Mouse (Mus musculus) heart, postnatal 10 days (tissue): ENCODE results near the gene Sertm1. TPM values are rescaled to one million over a fixed set of nuclear protein-coding genes. Genes with fewer than 3 reads are reported as not detected.
A peak's percentile ranks its signal among the peaks of the same experiment; 100 is the strongest.

Experiments
- DNase-seq, 2 experiments: peaks; one replicate each; pipeline ENCODE4 v3.0.0; 2021
- intact Hi-C: fragments of 180-260 bp; cut with DNase I; formaldehyde crosslinking; loops from one replicate; pipeline ENCODE4 v1.15.1; 2025
- total RNA-seq, 2 experiments: library from RNA; stranded (reverse); gene quantifications; 2 replicates each; pipeline ENCODE4 v1.2.3; 2021

Sertm1 gene
- under 1 TPM; 0.14 to 0.35 TPM for total RNA-seq

- intact Hi-C loops: no loop called here
- DNase-seq: peak; percentile 24 to 25
Measured at GRCm38 (mm10) chr3:54915643-54916071, at the start of gene Sertm1. Gene Sertm1, minus strand, starts transcription at chr3:54915887.

GRCm38 (mm10) chr3:54964948-54965506 lies 49.3 kb upstream of the Sertm1 start:
- intact Hi-C loops: no loop called here
- DNase-seq: no peak

- DNase-seq: peak in 1 of 2 experiments; percentile 2
- intact Hi-C loops: no loop called here
Measured at GRCm38 (mm10) chr3:54943067-54943810, 27.6 kb upstream of the Sertm1 start.

GRCm38 (mm10) chr3:54934535-54934934 lies 18.8 kb upstream of the Sertm1 start:
- intact Hi-C loops: no loop called here
- no peak for DNase-seq

- intact Hi-C loops: no loop called here
- DNase-seq: no peak
Measured at GRCm38 (mm10) chr3:54932599-54932998, 16.9 kb upstream of the Sertm1 start.

- DNase-seq: no peak
- intact Hi-C loops: no loop called here
Measured at GRCm38 (mm10) chr3:54920425-54920824, 4.7 kb upstream of the Sertm1 start.

GRCm38 (mm10) chr3:54914845-54915642 lies 643 bp downstream of the Sertm1 start:
- DNase-seq: peak in 1 of 2 experiments; percentile 8
- intact Hi-C loops: no loop called here

- intact Hi-C loops: no loop called here
- no peak for DNase-seq
Measured at GRCm38 (mm10) chr3:54908878-54909277, 6.8 kb downstream of the Sertm1 start.

- intact Hi-C loops: no loop called here
- no peak for DNase-seq
Measured at GRCm38 (mm10) chr3:54897974-54898373, 17.7 kb downstream of the Sertm1 start.

- intact Hi-C loops: no loop called here
- DNase-seq: no peak
Measured at GRCm38 (mm10) chr3:54894891-54895290, 20.8 kb downstream of the Sertm1 start.

GRCm38 (mm10) chr3:54892218-54892617 lies 23.5 kb downstream of the Sertm1 start:
- no peak for DNase-seq
- intact Hi-C loops: no loop called here

- intact Hi-C loops: no loop called here
Measured at GRCm38 (mm10) chr3:54886501-54886900, 29.2 kb downstream of the Sertm1 start.

More at GRCm38 (mm10) chr3:54886501-54886900, 29.2 kb downstream of the Sertm1 start:
- DNase-seq: no peak

Other genes with a start within 250 kb of the Sertm1 start
- 10 to 100 TPM; 35.1 to 41.8 TPM for gene Supt20, start 223.1 kb downstream of the Sertm1 start, total RNA-seq
- gene Gm21958, start 201.5 kb downstream of the Sertm1 start, total RNA-seq: not detected
- 10 to 100 TPM; 22.6 to 24.8 TPM for gene Exosc8, start 180.5 kb downstream of the Sertm1 start, total RNA-seq
- gene Alg5, start 180.3 kb downstream of the Sertm1 start, total RNA-seq: 10 to 100 TPM; 17.4 to 17.6 TPM
- 1 to 10 TPM; 1.3 to 2.0 TPM for gene Smad9, start 160.3 kb downstream of the Sertm1 start, total RNA-seq
- 10 to 100 TPM; 27.5 to 34.8 TPM for gene Rfxap, start 108.1 kb downstream of the Sertm1 start, total RNA-seq
- under 1 TPM; 0.31 to 0.60 TPM for gene Ccna1, start 139.6 kb upstream of the Sertm1 start, total RNA-seq
- gene Spg20, start 196.2 kb upstream of the Sertm1 start, total RNA-seq: 10 to 100 TPM; 38.7 to 45.3 TPM
- gene Ccdc169, start 221.5 kb upstream of the Sertm1 start, total RNA-seq: under 1 TPM; 0.10 to 0.15 TPM